Mouse (Mus musculus) bone marrow, adult 2 months (tissue): Measurements from ENCODE around the gene Nell2.

ENCODE experiments used
- CTCF ChIP-seq: fragments of 200-500 bp; IDR thresholded peaks from 2 replicates; pipeline ENCODE4 v1.5.1; 2011; ENCODE audit warnings: low read length, control low read depth; ENCODE audit not compliant: control insufficient read depth, insufficient read depth
- POLR2A ChIP-seq: fragments of 200-500 bp; IDR thresholded peaks from 2 replicates; pipeline ENCODE4 v1.6.1; 2011; ENCODE audit warnings: low read depth, mild to moderate bottlenecking, control low read depth, low read length, borderline replicate concordance; ENCODE audit not compliant: control insufficient read depth

DNA sequence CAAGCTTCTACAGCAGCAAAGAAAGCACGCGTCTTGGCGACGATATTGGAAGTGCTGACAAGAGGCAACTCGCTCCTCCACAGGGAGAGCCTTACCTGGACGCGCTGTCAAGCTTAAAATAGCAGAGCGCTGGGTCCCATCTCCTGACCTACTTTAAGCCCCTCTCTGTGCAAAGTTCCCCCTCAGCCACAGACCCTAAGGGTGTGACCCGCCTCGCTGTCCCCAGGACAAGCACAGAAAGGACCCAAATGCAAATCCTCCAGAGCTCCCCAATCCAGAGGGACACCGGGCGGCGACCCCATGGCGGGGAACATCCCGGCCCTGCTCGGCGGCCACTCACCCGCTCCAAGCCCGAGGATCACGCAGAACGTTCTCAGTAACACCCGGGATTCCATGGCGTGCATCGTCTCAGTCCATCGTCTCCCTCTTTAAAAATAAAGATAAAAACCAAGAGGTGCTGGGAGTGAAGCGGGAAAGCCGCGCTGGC is 855 bp downstream of the Nell2 start:
- no peak for TF ChIP-seq POLR2A
- TF ChIP-seq CTCF, result no peak
